Mouse (Mus musculus): ENCODE results near the gene Elmsan1.

Elmsan1 gene

GRCm38 (mm10) chr12:84100604-84101492 is 117.8 kb downstream of the Elmsan1 start, which contains the start of gene Acot6:
TSS of gene Acot6 (plus strand) at chr12:84100654.
- DNase-seq (ENCODE audit: low spot score in 2 of 2), result peak; percentile 13 to 14

GRCm38 (mm10) chr12:84100071-84100470 is 118.6 kb downstream of the Elmsan1 start:
- DNase-seq (ENCODE audit: low spot score in 2 of 2), result no peak

GRCm38 (mm10) chr12:84099605-84100004 is 119.1 kb downstream of the Elmsan1 start:
- DNase-seq (ENCODE audit: low spot score in 2 of 2), result no peak

Measured in frontal cortex, postnatal 14 days (tissue).